Mouse (Mus musculus): Measurements from ENCODE around the gene Ric8b. TPM values are rescaled to one million over a fixed set of nuclear protein-coding genes. Genes with fewer than 3 reads are reported as not detected.

The Ric8b gene
- total RNA-seq (2015): 13.9 and 15.3 TPM in 2 replicates
- total RNA-seq (2017): 13.3 and 15.1 TPM in 2 replicates

- peak; percentile 92 for ATAC-seq (replicated peaks; ENCODE audit: poor library complexity)
Measured at GRCm38 (mm10) chr10:84916810-84917730, at the start of gene Ric8b. Gene Ric8b (plus strand): TSS chr10:84917616.

- no peak for ATAC-seq (replicated peaks; ENCODE audit: poor library complexity)
Measured at GRCm38 (mm10) chr10:84871285-84871684, 46.1 kb upstream of the Ric8b start.

GRCm38 (mm10) chr10:84871921-84872320 is 45.5 kb upstream of the Ric8b start:
- no peak for ATAC-seq (replicated peaks; ENCODE audit: poor library complexity)

GRCm38 (mm10) chr10:84879823-84880571 is 37.4 kb upstream of the Ric8b start:
- no peak for ATAC-seq (replicated peaks; ENCODE audit: poor library complexity)

- no peak for ATAC-seq (replicated peaks; ENCODE audit: poor library complexity)
Measured at GRCm38 (mm10) chr10:84882528-84882927, 34.9 kb upstream of the Ric8b start.

GRCm38 (mm10) chr10:84885341-84885884 is 32.0 kb upstream of the Ric8b start:
- ATAC-seq (replicated peaks; ENCODE audit: poor library complexity): peak; percentile 40

- peak; percentile 72 for ATAC-seq (replicated peaks; ENCODE audit: poor library complexity)
Measured at GRCm38 (mm10) chr10:84886221-84886627, 31.2 kb upstream of the Ric8b start.

- ATAC-seq (replicated peaks; ENCODE audit: poor library complexity): no peak
Measured at GRCm38 (mm10) chr10:84886785-84887184, 30.6 kb upstream of the Ric8b start.

- no peak for ATAC-seq (replicated peaks; ENCODE audit: poor library complexity)
Measured at GRCm38 (mm10) chr10:84889096-84889846, 28.1 kb upstream of the Ric8b start.

GRCm38 (mm10) chr10:84895810-84896358 is 21.5 kb upstream of the Ric8b start:
- ATAC-seq (replicated peaks; ENCODE audit: poor library complexity): no peak

- peak; percentile 43 for ATAC-seq (replicated peaks; ENCODE audit: poor library complexity)
Measured at GRCm38 (mm10) chr10:84896941-84897930, 20.2 kb upstream of the Ric8b start.

- ATAC-seq (replicated peaks; ENCODE audit: poor library complexity): peak; percentile 66
Measured at GRCm38 (mm10) chr10:84898144-84898979, 19.1 kb upstream of the Ric8b start.

GRCm38 (mm10) chr10:84901676-84902075 is 15.7 kb upstream of the Ric8b start:
- ATAC-seq (replicated peaks; ENCODE audit: poor library complexity): no peak

GRCm38 (mm10) chr10:84902213-84902612 is 15.2 kb upstream of the Ric8b start:
- ATAC-seq (replicated peaks; ENCODE audit: poor library complexity): no peak

GRCm38 (mm10) chr10:84903307-84903706 is 14.1 kb upstream of the Ric8b start:
- peak; percentile 26; the same call in 1 of the 2 replicates for ATAC-seq (replicated peaks; ENCODE audit: poor library complexity)

- peak; percentile 66 for ATAC-seq (replicated peaks; ENCODE audit: poor library complexity)
Measured at GRCm38 (mm10) chr10:84903742-84904141, 13.7 kb upstream of the Ric8b start.

- ATAC-seq (replicated peaks; ENCODE audit: poor library complexity): no peak
Measured at GRCm38 (mm10) chr10:84906895-84907294, 10.5 kb upstream of the Ric8b start.

GRCm38 (mm10) chr10:84908006-84908405 is 9.4 kb upstream of the Ric8b start:
- no peak for ATAC-seq (replicated peaks; ENCODE audit: poor library complexity)

All from megakaryocyte progenitor cell, adult 5-6 weeks (primary cell).